21 mouse cellular contexts compared by ENCODE assay signal in genomic region chr13:5696377-5696776, GRCm38 (mm10).
DNase-seq lines count a peak whose midpoint lies in the region; TF ChIP-seq lines count a peak whose summit lies in the region.
"Had no signal": no experiment of that assay in that cellular context is flagged by ENCODE, and none has a peak within 500 bp of the region (broad histone marks: within the 10 kb centered on the region; RNA-seq: fewer than 3 reads in every experiment).

No protein-coding gene starts in this region.

- no peak for TF ChIP-seq CTCF in heart, adult 2 months (IDR thresholded peaks at IDR 0.05)
- TF ChIP-seq CTCF in ES-Bruce4 (IDR thresholded peaks at IDR 0.05; ENCODE audit: low read depth, low read length), result no peak
- no peak for TF ChIP-seq CTCF in cerebellum, adult 2 months (IDR thresholded peaks at IDR 0.05; ENCODE audit: borderline replicate concordance, insufficient read depth, low read depth, low read length)

- intact Hi-C loops in heart, adult 2 months (cut with DNase I), result no loop called here

- peak overlapping the region; percentile 57 for H3K27ac ChIP-seq in heart, adult 2 months
- H3K27ac ChIP-seq in heart, embryonic 10.5 days, result no peak overlapping the region
- peak overlapping the region; percentile 95 for H3K27ac ChIP-seq in ES-Bruce4 (ENCODE audit: insufficient read depth, low read length)
- H3K27ac ChIP-seq in cerebellum, adult 2 months (ENCODE audit: insufficient read depth, low read length), result no peak overlapping the region
- H3K27ac ChIP-seq: embryonic facial prominence, embryonic 10.5 days; embryonic facial prominence, embryonic 13.5 days; forebrain, embryonic 12.5 days; hindbrain, embryonic 12.5 days; hindbrain, embryonic 15.5 days had no signal

- H3K4me1 ChIP-seq in heart, adult 2 months (ENCODE audit: control insufficient read depth, insufficient read depth, low read length), result no peaks in the 10 kb centered on the region
- H3K4me1 ChIP-seq in heart, embryonic 10.5 days, result no peaks in the 10 kb centered on the region
- peaks cover 3% of the 10 kb centered on the region for H3K4me1 ChIP-seq in ES-Bruce4 (ENCODE audit: control insufficient read depth, insufficient read depth, low read length)
- no peaks in the 10 kb centered on the region for H3K4me1 ChIP-seq in cerebellum, adult 2 months (ENCODE audit: control insufficient read depth, insufficient read depth, low read length)
- H3K4me1 ChIP-seq: embryonic facial prominence, embryonic 10.5 days; embryonic facial prominence, embryonic 13.5 days; forebrain, embryonic 12.5 days; hindbrain, embryonic 12.5 days; hindbrain, embryonic 15.5 days had no signal

- TF ChIP-seq EP300 in heart, adult 2 months (IDR thresholded peaks at IDR 0.05; ENCODE audit: insufficient read depth, low read depth, low read length), result no peak
- TF ChIP-seq EP300 in ES-Bruce4 (IDR thresholded peaks at IDR 0.05; ENCODE audit: insufficient read depth, low read depth, low read length), result peak; percentile 87

- 0 out of 2 replicates have a peak, but pooled peaks cover 4% of the 10 kb centered on the region for H3K9me3 ChIP-seq in heart, embryonic 10.5 days
- peaks cover 15% of the 10 kb centered on the region for H3K9me3 ChIP-seq in ES-Bruce4 (replicated peaks; ENCODE audit: control insufficient read depth, insufficient read depth, low read length, poor library complexity, severe bottlenecking)
- H3K9me3 ChIP-seq: forebrain, embryonic 12.5 days; hindbrain, embryonic 15.5 days had no signal

- H3K4me3 ChIP-seq in heart, adult 2 months, result no peak overlapping the region; the same call in 1 of the 2 replicates
- no peak overlapping the region for H3K4me3 ChIP-seq in heart, embryonic 10.5 days
- H3K4me3 ChIP-seq in ES-Bruce4 (ENCODE audit: low read depth, low read length), result no peak overlapping the region
- no peak overlapping the region for H3K4me3 ChIP-seq in cerebellum, adult 2 months (replicated peaks; ENCODE audit: insufficient read depth, low read depth, low read length)
- H3K4me3 ChIP-seq: embryonic facial prominence, embryonic 10.5 days; embryonic facial prominence, embryonic 13.5 days; erythroblast, embryonic 14.5 days; forebrain, embryonic 12.5 days; hindbrain, embryonic 12.5 days; hindbrain, embryonic 15.5 days had no signal

- TF ChIP-seq POLR2A in heart, adult 2 months (IDR thresholded peaks at IDR 0.05; ENCODE audit: insufficient read depth, low read depth, low read length), result no peak
- TF ChIP-seq POLR2A in ES-Bruce4 (IDR thresholded peaks at IDR 0.05; ENCODE audit: insufficient read depth, low read length), result no peak
- TF ChIP-seq POLR2A in cerebellum, adult 2 months (IDR thresholded peaks at IDR 0.05; ENCODE audit: borderline replicate concordance, insufficient read depth, low read length), result no peak

- WGBS in heart, adult 2 months, result 36% methylated on average over 2 of the region's 2 CpGs
- 25% methylated on average over 2 of the region's 2 CpGs for WGBS in heart, embryonic 10.5 days
- WGBS in cerebellum, adult 2 months, result 24% methylated on average over 2 of the region's 2 CpGs

- no peaks in the 10 kb centered on the region for H3K27me3 ChIP-seq in heart, adult 2 months (ENCODE audit: control insufficient read depth, insufficient read depth, low read length)
- H3K27me3 ChIP-seq in heart, embryonic 10.5 days (ENCODE audit: insufficient read depth, poor library complexity, severe bottlenecking), result no peaks in the 10 kb centered on the region
- H3K27me3 ChIP-seq in ES-Bruce4 (ENCODE audit: control insufficient read depth, insufficient read depth, low read length, poor library complexity, severe bottlenecking), result no peaks in the 10 kb centered on the region
- H3K27me3 ChIP-seq in cerebellum, adult 2 months (ENCODE audit: control insufficient read depth, insufficient read depth, low read length), result no peaks in the 10 kb centered on the region
- H3K27me3 ChIP-seq: CH12.LX; embryonic facial prominence, embryonic 13.5 days; forebrain, embryonic 12.5 days; hindbrain, embryonic 12.5 days; hindbrain, embryonic 15.5 days had no signal

- no peaks in the 10 kb centered on the region for H3K79me2 ChIP-seq in heart, adult 2 months (replicated peaks; ENCODE audit: control insufficient read depth, insufficient read depth, low read length)

- DNase-seq in heart, adult 2 months, result no peak
- no peak for DNase-seq in heart, embryonic 10.5 days (ENCODE audit: low spot score)
- peak; percentile 84 for DNase-seq in R1 (ENCODE audit: low read depth, low spot score)
- DNase-seq in layer of hippocampus, adult 18-20 months (ENCODE audit: low spot score in 2 of 2), result no peak
- no peak for DNase-seq in cerebellum, adult 2 months
- DNase-seq in spleen, adult 18-20 months, result no peak
- DNase-seq: adrenal gland, postnatal 10 days; B cell, adult 2 months; cerebellum, adult 11 months; cerebellum, adult 8-10 months; cerebellum, postnatal 36 days; embryo, embryonic 11 days; gastrocnemius, postnatal 25 days had no signal

- H3K36me3 ChIP-seq in heart, adult 2 months (ENCODE audit: control insufficient read depth, insufficient read depth, low read length), result peaks cover 2% of the 10 kb centered on the region; the same call in 1 of the 2 replicates
- no peaks in the 10 kb centered on the region for H3K36me3 ChIP-seq in heart, embryonic 10.5 days
- no peaks in the 10 kb centered on the region for H3K36me3 ChIP-seq in ES-Bruce4 (ENCODE audit: control insufficient read depth, insufficient read depth, low read length, poor library complexity, severe bottlenecking)
- H3K36me3 ChIP-seq: embryonic facial prominence, embryonic 10.5 days; embryonic facial prominence, embryonic 13.5 days; forebrain, embryonic 12.5 days; hindbrain, embryonic 12.5 days; hindbrain, embryonic 15.5 days had no signal

- no peak overlapping the region for H3K9ac ChIP-seq in heart, adult 2 months (ENCODE audit: low read depth, low read length)
- H3K9ac ChIP-seq in ES-Bruce4 (ENCODE audit: low read depth, poor library complexity, severe bottlenecking), result peak overlapping the region; percentile 72
- H3K9ac ChIP-seq: embryonic facial prominence, embryonic 13.5 days; forebrain, embryonic 12.5 days; hindbrain, embryonic 12.5 days; hindbrain, embryonic 15.5 days had no signal

Comparison
In these comparisons a context has a peak if more than half of its experiments do, and no peak if none do; other contexts are left out.
1. H3K27ac ChIP-seq: peak in heart, adult 2 months (single experiment) and ES-Bruce4 (single experiment); none in heart, embryonic 10.5 days (single experiment) and cerebellum, adult 2 months (single experiment).